Comparison of ENCODE assay signal across 16 mouse cellular contexts in the genomic region with DNA sequence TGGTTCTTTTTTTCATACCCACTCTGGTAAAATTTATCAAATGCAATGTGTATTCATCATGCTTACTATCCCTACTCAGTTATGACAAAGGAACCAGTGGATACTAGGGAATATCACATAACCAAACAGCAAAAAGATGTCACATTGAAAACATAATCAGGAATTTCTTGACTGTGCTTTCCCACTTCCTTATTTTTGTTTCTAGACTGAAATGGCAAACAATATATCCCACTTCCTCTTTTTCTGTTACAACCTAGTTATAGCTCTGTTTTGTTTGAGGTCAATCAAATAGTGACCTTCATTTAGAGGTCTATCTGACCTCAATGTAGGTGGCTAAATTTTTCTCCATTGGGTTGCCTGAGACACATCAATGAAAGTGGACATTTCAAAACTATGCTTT.
"Had no signal": no experiment of that assay in that cellular context is flagged by ENCODE, and none has a peak within 500 bp of the region (broad histone marks: within the 10 kb centered on the region; RNA-seq: fewer than 3 reads in every experiment).

No protein-coding gene starts in this region.

- H3K4me1 ChIP-seq: megakaryocyte, embryonic 14.5 days; midbrain, embryonic 10.5 days; midbrain, embryonic 13.5 days had no signal

- H3K9me3 ChIP-seq: midbrain, embryonic 10.5 days; midbrain, embryonic 13.5 days had no signal

- H3K4me3 ChIP-seq: left cerebral cortex, adult 2 months; megakaryocyte, embryonic 14.5 days; midbrain, embryonic 10.5 days; midbrain, embryonic 13.5 days had no signal

- H3K36me3 ChIP-seq: midbrain, embryonic 10.5 days; midbrain, embryonic 13.5 days had no signal

- H3K27me3 ChIP-seq: megakaryocyte, embryonic 14.5 days; midbrain, embryonic 13.5 days had no signal

- H3K4me2 ChIP-seq: lung, embryonic 14.5 days; midbrain, embryonic 13.5 days had no signal

- ATAC-seq: liver, postnatal 0 days; midbrain, embryonic 13.5 days; midbrain, embryonic 16.5 days had no signal

- H3K9ac ChIP-seq: liver, embryonic 14.5 days; liver, postnatal 0 days; lung, embryonic 14.5 days; midbrain, embryonic 13.5 days had no signal

- H3K27ac ChIP-seq: left cerebral cortex, adult 2 months; liver, embryonic 14.5 days; midbrain, embryonic 10.5 days; midbrain, embryonic 13.5 days had no signal

- DNase-seq: kidney, adult 18-20 months; kidney, adult 9 months; kidney, postnatal 14 days; kidney, postnatal 4 days; layer of hippocampus, adult 9-11 months; liver, postnatal 0 days; lung, embryonic 14.5 days; lung, postnatal 10 days; lung, postnatal 4 days; thymus, postnatal 25 days had no signal
